Mouse (Mus musculus) monocyte, adult 5-6 weeks (primary cell): Measurements from ENCODE around the gene Mblac2. TPM values are rescaled to one million over a fixed set of nuclear protein-coding genes. Genes with fewer than 3 reads are reported as not detected.
A peak's percentile ranks its signal among the peaks of the same experiment; 100 is the strongest.
"Not testable (repeated sequence)": the region's sequence is repeated elsewhere in the genome, so short reads cannot be mapped to it uniquely, and the experiment has no call there.

ENCODE experiments used
- ATAC-seq: fragments of 153-309, 156-312 bp; replicated peaks from 2 replicates; pipeline ENCODE4 v1.8.0; 2017; ENCODE audit warnings: mild to moderate bottlenecking; ENCODE audit not compliant: low TSS enrichment, insufficient number of reproducible peaks, severe bottlenecking, poor library complexity, low FRiP score
- total RNA-seq: library from RNA; stranded (forward); fragments of 200-1000, 200-491, 200-594 nt; gene quantifications from 3 replicates; pipeline ENCODE4 v1.2.3, GENCODE M21; 2017

Mblac2 gene
- total RNA-seq, 1 experiment from 2014 or later = 2.7 TPM

- not testable (repeated sequence) for ATAC-seq
Observed at GRCm38 (mm10) chr13:81728141-81728540, 17.0 kb downstream of the Mblac2 start.

DNA sequence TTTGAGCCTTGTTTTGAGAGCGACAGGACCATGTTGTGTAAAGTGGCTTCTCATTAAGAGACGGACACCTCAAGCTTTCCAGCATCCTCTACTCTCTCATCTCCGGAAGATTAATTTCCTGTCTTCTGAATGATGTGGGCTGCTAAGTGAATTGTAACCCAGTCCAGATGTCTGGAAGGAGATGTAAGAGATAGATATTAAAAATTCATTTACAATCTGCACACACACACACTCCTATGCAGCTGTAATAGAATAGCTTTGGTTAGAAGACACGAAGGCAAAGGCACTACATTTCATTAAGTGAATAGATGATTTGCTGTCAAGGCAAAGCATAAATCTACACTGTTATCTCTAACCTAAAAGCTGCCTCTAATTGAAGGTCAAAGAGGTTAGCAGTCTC, 18.0 kb downstream of the Mblac2 start:
- no peak for ATAC-seq

DNA sequence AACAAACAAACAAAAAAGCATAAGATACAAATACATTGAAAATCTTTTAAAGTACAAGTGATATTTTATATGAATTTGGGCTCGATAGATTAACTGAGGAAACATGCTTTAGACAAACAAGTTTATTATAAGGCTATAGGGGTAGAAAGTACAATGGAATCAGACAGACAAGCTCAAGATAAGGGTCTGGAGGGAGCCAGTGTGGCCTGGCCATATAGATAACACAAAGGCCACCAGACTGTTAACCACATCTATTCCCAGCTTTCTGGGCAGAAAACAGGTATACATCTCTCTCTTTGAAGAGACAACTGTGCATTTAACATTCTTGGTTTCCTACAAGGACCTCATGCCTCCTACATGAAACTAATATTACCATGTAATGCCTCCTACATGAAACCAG, 19.2 kb downstream of the Mblac2 start:
- no peak for ATAC-seq

GRCm38 (mm10) chr13:81736606-81737005, 25.5 kb downstream of the Mblac2 start:
- ATAC-seq = no peak

DNA sequence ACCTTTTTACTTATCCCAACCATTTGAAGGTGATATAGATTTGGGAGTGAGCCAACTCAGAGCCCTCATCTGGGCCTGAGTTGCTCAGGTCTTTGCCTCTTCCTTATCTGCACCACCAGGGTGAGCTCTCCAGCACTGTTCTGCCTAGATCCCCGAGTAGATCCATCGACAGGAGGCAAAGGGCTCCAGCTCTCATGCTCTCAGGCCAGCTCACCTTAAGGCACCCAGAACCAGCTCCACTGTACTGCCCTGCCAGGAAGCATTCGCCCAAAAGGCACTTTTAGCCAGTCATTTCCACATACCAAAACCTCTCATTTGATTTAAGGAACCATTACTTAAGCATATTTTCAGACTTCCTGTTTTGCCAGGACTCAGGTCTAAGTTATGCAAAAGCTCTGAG, 29.8 kb downstream of the Mblac2 start:
- ATAC-seq = peak; percentile 61

DNA sequence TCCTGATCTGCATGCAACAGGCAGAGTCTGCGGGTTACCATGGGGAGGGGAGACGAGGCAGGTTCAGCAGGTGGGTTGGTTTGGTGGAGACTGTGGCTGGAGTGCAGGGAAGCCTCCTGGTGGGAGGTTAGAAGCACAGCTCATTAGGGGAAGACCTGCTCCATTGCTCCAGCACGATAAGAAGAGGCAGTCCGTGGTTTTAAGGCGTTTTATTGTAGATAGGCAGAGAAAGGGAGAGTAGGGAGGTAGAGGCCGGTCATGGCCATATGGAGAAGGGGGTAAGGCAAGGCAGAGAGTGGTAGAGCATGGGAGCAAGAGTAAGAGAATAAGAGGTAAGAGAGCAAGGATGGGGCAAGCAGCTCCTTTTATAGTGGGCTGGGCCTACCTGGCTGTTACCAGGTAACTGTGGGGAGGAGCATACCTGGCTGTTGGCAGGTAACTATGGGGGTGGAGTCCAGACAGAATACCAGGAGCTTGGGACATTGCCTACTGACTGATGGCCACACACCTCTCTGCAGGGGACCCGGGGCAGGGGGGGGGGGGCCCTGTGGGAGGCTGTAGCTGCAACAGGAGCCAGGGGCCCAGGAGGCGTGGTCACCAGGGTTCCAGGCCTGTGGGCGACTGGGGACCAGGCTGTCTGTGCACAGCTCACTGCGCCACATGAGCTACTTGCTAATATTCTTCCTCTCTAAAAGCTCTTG, 32.4 kb downstream of the Mblac2 start:
- no peak for ATAC-seq

DNA sequence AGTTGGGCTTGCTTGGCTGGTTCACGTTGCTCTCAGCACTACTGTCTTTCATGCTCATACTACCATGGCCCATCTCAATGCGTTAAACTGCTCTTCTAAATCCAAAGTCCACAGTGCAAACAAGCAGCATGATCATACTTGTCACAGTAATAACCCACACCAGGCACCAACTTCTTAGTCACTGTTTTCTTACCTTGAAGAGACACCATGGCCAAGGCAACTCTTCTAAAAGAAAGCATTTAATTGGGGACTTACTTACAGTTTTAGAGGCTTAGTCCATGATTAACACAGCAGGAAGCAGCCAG, 32.9 kb downstream of the Mblac2 start:
- no peak for ATAC-seq

- ATAC-seq = no peak
Observed at GRCm38 (mm10) chr13:81754878-81755277, 43.7 kb downstream of the Mblac2 start.

GRCm38 (mm10) chr13:81755324-81755723, 44.2 kb downstream of the Mblac2 start:
- ATAC-seq = no peak

GRCm38 (mm10) chr13:81757058-81757660, 46.0 kb downstream of the Mblac2 start:
- ATAC-seq = no peak

GRCm38 (mm10) chr13:81760379-81760778, 49.2 kb downstream of the Mblac2 start:
- ATAC-seq = 0 out of 2 replicates have a peak, but pooled peaks have one; percentile 30

DNA sequence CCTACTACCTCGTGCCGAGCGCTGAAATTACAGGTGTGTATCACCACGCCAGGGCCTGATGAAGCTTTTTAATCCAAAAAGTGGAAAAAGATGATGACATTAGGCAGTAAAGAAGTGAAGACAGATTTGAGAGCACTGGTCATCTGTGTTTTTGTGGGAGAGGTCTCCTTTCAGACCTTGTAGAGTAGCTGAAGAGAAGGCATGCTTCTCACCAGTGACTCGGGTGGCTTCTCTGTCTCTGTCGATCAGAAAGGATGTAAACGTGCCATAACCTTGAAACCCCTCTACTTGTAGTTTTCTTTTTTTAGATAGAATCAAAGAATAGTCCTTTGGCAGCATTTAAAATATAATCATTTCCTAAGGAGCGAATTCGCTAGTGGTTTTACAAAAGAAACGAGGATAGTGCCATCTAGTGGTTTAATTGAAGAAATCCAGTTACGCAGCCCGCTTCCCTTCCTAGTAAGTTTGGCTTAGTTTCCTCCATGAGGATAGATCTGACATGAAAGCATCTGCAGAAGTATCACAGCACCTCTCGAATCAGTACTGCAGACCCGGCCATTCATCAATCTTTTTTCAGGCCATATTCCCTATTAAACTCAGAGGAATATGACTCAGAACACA, 50.5 kb downstream of the Mblac2 start:
- peak; percentile 44; the same call in 1 of the 2 replicates for ATAC-seq

DNA sequence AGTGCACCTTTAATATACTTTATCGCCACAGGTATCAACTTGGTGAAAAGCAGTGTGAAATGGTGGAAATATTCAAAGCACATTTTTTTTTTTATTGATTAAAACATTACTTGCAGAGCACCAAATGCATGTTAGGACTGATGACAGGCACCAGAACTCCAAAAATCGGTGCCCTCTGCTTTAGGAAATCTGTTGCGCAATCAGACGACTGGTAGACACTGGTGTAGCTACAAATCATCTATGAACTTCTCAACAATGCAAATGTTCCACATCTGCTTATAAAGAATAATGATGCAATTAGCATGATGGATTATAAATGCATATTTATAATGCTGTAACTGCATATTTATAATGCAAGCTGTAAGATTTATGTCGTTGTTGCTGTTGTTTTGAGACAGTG, 53.0 kb downstream of the Mblac2 start:
- no peak for ATAC-seq

GRCm38 (mm10) chr13:81767038-81767659, 56.0 kb downstream of the Mblac2 start:
- no peak; the same call in 1 of the 2 replicates for ATAC-seq

DNA sequence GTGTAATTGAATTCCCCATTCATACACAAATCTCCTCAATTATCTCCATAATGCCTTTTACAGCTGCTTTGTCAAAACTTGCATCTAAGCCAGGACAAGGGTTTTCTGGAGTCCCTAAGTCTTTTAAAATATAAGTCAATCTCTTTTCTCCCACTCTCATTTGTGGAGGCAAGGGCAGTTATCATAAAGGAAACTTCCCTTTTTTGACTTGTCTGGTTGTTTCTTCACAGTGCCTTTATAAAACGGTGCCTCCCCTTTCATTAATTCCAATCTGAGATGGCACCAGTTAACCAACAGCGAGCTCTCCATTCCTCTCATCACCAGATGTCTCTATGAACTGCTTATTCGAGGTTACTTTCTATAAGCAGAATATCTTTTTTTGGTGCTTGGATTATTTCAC, 65.1 kb downstream of the Mblac2 start:
- no peak for ATAC-seq

DNA sequence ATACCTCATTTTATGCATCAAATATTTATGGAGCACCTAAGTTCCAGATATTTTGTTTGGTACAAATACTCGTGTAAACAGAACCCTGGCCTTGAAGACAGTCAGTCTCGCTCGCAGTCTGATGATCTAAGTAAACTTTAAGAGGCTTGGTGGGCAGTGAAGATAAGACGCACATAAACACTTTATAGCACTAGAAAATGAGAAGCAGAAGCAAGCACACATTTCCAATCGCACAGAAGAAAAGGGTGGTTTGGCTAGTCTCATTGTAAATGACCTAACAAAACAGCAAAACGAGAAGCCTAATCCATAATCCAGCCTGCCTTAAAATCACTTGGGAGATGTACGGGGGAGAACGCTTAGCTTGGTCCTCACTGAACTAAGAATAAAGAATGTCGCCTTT, 71.3 kb downstream of the Mblac2 start:
- ATAC-seq = no peak

DNA sequence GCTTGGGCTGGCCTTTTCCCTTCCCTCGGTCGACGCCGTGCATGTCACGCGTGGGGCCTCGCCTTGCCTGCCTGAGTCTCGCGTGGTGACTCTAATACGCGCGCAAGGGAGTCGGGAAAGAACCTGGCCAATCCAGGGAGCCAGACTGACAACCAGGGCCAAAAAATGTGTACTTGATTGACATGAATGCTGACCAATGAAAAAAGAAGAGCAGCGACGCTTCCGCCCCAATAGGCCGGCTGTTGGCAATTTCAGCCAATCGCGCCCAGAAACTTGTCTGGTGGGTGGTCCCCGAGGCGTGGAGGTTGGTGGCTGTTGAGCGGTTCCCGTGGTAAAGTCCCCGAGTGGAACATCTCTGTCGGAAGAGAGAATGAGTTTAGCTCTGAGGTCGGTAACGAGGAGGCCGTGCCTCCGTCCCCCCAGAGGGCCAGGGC, 71.8 kb downstream of the Mblac2 start, which contains the start of gene Cetn3:
Gene Cetn3, plus strand, starts transcription at position 107 of the 434 bp plus-strand sequence.
- ATAC-seq = peak; percentile 90

DNA sequence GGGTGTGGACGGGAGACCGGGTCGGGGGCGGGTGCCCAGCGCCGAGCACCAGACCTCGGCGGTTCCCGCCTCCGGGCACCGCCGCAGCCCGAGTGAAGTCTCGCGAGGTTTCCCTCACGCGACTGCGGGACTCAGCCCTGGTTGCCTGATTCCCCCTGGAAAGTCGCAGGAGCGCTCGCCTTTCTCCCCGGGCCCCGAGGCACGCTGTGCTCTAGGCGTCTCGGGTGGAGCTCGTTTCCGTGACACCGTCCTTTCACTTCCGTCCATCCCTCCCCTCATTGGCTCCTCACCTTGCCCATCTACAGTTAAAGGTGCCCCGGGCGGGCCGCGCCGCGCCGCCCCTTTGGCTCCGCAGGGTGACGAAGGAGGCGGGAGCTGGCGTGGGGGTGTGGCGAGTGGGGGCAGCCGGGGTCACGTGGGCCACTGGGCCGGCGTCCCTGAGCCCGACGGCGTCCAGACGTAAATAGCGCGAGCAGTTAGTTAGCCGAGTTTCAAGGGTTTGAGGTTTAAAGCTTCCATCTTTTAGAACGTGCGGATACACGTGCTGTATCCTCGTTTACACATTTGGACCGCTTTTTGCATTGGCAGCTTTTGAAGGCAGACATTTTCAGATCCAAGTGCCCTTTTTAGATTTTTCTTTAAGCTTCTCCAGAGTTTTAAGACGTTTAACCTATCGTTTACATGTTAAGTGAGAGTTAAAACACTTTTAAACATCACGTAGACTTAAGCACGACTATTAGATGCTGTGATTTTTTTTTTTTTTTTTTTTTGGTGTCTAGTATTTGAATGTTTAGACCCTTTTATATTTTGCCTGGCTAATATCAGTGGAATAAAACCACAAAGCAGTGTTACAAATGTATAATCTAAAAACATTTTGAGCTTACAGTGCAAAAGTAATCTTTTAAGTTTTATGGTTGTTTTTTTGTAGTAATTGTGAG, 72.5 kb downstream of the Mblac2 start:
- peak; percentile 90 for ATAC-seq
